Mouse (Mus musculus) urinary bladder, postnatal 14 days (tissue): ENCODE data around the gene Hip1.

Experiments used
- DNase-seq: peaks from one replicate; pipeline ENCODE4 v3.0.0; 2021; ENCODE audit warnings: low spot score

Gene Hip1

DNA sequence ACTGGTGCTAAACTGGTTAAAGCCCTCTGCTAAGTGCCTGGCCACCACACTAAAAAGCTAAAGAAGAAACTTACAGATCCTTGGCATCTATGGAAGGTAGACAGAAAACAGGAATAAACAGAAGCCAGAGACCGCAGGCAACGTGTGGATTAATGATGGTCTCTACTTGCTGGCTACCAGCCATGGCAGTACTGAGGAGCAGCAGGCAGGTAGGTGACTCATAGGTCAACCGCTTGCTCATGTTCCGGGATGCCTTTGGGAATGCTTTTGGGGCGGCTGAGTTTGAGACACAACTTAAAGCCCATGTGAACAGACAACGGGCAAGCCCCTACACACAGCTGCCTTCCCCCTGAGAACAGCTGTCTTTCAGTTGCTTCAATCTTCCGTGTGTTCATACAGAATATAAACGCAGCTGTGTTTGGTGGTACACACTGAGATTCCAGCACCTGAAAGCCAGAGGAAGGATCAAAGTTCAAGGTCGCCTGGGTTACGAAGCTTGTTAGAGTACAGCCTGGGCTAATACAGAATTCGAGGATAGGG is 13.5 kb downstream of the Hip1 start:
- no peak for DNase-seq

DNA sequence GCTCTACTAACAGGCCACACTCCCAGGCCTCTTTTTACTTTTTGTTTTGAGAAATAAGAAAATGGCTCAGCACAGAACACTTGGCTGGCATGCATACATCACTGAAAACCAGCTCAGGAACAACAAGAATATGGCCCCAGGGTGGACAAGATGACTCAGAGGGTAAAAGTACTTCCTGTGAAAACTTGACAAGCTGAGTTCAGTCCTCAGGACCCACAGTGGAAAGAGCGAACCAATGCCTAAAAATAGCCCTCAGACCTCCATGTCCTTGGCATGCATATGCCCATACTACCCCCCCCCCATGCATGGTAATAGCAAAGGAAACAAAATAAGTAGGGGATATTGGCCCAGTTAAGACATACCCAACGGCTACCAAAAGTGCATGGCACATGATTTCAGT is 15.0 kb downstream of the Hip1 start:
- DNase-seq: no peak

DNA sequence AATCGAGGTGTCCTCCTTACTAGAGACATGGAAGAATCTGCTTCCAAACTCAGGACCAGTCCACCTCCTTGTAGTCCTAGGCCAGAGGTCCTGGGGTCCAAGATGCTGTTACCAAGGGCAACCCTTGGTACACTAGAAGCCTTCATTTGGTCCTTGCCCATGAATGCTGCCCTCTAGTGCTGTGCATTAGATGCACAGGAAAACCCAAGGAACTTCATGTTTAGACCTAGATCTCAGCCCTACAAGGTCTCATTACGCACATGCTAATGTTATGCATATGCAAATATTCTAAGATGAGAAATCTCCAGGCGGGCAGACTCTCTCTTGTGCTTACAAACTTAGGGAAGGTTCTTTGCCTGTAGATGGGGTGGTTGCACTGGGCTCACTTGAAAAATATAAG is 15.6 kb downstream of the Hip1 start:
- no peak for DNase-seq

DNA sequence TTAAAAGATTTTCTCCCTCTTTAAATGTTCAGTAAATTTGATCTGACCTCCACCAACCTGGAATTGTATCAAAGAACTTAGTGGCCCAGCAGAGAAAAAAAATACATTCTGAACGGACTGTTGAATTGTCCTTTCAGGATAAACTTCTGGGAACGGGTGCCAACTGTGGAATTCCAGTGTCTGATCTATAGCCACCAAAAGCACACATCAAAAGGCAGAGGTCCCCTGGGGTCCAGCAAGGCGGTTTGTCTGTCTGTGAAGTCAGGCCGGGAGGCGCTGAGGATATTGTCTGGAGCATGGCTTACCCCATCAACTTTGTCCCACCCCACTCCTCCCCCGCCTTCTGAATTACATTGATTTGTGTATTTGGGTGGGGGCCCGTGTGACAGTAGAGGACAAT is 16.9 kb downstream of the Hip1 start:
- no peak for DNase-seq

DNA sequence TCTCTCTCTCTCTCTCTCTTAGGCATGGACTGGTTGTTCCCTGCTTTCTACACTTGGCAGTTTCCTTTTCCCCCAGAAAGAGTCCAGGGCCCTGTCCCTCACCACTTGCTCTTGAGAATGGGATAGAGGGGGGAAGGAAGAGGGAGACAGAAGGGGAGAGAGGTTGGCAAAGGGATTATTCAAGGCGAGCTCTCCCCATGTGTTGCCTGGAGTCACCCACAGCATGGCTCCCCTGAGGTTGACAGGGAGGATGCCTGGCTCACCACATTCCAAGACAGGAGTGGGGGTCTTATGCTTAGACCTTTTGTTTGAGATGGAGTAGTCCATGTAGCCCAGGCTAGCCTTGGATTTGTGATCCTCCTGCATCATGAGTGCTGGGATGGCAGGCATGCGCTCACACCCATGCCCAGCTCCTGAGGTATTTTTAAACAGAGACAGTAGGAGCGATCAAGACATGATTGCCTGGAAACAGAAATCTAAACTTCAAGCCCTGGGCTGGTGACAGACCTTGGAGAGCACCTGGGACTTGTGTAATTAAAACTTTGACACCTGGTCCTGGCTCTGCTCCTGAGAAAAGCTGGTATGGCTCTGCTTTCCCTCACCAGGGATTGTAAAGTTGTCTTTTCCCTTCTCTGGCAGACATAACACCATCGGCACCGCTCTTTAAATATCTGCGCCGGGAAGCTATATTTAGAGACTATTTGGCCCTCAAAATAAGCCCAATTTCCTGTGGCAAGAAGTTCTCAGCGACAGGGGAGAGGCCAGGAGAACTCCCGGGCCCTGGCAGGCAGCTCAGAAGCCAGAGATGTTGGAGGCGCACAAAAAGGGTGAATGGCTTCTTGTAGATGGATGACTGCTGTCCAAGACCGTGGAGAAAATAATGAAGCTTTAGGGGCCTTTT is 20.0 kb downstream of the Hip1 start:
- no peak for DNase-seq

DNA sequence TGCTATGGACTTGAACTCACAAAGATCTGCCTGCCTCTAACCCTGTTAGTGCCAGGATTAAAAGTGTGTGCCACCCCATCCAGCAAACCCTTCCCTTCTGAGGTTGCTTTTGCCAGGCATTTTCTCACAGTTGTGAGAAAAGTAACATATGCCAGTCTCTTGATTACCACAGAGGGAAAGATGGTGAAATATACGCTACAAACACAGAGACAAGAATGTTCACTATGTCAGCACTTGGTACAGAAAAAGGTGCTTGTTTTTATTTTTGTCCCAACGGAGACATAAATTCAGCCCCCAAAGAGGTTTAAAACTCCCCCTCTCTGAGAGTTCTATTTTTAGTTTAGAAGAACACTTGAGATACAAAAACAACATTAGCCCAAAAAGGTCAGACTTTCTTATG is 20.8 kb downstream of the Hip1 start:
- DNase-seq: no peak

DNA sequence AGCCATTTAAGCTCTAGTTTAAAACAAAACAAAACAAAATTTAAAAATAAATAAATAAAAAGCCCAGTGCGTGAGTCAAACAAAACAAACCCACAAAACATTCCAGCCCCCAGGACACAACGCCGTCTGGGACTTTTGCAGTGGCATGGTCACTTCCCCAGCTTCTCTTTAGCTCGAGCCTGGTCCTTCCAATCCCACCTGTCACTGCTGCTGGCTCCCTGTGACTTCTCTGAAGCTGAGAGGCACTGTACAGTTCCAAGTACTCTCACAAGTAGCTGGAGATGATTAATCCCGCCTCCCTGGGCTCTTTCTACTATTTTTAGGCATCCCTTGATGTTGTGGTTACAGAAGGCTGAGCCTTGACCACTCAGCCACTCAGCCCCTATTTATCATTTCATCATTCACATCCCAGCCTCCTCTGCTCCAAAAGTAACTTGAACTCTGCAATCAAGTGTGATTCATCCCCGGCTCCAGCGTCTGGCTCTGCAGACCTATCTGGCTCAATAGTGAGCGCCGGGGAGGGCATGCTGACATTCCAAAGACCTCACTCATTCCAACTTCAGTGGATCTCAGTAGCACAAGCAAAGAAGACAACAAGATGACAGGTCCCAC is 22.7 kb downstream of the Hip1 start:
- DNase-seq: peak; percentile 57

DNA sequence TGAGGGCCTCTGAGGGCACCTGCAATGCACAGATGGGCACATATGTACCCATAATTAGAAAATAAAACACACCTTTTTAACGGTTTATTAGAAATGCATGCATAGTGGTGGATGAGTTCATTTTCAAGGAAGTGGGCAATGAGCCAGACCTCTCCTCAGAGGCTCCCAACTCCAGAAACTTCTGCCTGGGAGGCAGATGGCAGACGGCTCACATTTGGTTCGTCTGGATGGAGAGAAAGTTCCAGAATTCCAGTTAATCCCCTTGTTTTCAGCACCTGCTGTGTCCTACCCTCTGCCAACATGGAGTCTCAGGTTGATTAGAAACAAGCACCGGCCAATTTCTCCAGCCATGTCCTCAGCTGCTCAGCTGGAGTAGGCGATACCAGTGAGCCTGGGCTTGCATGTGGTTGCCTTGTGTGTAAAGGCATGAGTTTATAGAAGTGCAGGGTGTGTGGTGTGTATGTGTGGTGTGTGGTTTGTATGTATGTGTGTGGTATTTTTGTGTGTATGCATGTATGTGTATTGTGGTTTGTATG is 27.5 kb downstream of the Hip1 start:
- no peak for DNase-seq

DNA sequence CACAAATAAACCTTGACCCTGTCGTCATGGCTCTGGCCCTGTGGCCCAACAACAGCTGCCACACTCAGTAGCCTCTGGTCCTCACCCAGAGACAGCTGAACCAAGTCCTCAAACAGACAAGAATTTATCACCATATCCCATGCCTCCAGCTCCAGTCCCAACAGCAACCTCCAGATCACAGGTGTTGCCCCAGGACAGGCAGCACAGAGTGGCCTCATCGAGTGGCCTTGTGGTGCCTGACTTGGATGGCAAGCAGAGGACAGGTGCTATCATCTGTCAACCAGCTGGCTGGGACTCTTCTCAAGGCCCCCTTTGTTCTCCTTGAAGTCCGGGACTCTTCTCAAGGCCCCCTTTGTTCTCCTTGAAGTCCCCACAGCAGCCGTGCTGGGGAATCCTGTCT is 31.8 kb downstream of the Hip1 start:
- DNase-seq: no peak

DNA sequence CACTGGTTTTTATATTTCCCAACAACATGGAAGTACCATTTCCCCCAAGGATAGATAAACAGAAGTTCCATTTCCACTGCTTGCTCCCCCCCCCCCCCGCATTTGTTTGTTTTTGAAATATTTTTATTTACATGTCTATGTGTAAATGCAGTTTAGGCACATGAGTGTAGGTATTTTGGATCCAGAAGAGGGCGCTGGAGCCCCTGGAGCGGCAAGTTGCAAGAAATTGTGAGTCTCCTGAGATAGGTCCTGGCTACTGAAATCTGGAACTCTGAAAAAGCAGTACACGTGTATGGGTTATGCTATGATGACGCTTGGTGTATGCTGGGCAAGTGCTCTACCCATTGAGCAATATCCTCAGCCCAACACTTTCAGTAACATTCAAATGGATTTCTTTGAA is 33.8 kb downstream of the Hip1 start:
- no peak for DNase-seq

DNA sequence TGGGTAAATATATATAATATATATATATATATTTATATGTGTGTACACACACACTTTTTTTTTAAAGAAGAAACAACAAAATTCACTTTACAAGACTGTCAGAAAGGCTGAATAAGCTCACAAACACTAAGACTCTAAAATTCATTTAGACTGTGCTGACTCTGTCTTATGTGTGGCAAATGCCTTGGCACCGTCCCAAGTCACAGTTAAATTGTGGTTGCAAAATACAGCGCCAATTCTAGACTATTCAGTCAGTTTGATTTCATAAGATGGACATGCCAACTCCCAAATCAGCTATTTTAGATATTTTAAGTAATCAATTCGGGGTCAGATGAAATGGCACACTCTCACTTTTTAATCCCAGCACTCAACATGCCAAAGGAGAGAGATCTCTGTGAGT is 36.6 kb downstream of the Hip1 start:
- no peak for DNase-seq

DNA sequence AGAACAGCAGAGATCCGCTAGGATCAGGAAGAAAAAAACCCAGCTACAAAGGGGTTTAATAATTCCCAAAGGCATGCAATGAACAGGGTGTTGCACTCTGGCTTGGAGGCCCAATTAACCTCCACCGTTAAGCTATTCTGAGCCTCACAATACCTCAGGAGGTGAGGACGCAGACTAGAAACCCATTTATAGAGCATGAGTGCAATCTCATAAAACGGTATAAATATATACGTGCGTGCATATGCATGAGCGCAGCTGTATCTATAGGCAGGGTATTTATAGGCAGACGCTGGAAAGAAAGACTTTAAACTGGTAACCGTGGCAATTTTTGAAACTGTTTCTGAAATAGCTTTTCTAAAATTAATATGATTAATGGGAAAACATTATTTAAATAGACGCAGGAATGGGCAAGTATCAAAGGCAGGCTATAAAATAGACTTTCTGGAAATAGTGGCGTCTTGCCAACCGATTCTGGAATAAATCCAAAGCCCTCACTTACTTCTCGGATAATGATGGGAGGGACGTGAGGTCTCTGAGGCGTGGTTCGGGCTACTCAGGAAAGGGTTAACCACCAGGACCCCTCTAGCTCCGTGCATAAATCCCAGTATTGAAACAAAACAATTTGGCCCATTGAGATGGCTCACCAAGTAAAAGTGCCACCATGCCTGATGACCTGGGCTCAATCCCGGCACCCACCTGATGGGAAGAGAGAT is 37.2 kb downstream of the Hip1 start:
- DNase-seq: no peak

DNA sequence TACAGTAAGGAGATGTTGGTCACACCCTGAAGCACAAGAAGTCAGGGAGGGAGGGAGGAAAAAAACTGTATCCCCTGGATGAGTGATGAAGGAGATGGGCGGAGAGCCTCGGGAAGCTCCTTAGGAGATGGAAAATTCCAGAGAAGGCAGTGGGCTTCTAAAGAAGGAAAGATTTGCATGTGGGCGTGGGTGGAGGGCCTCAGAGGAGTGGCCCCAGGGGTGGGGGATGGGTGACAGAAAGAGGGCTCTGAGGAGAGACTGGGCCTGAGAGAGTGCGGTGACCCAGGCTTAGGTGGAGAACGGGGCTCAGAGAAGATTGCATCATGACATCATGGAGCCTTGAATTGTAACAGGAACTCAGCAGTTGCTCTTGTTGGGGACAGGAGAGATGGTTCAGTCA is 39.5 kb downstream of the Hip1 start:
- no peak for DNase-seq

DNA sequence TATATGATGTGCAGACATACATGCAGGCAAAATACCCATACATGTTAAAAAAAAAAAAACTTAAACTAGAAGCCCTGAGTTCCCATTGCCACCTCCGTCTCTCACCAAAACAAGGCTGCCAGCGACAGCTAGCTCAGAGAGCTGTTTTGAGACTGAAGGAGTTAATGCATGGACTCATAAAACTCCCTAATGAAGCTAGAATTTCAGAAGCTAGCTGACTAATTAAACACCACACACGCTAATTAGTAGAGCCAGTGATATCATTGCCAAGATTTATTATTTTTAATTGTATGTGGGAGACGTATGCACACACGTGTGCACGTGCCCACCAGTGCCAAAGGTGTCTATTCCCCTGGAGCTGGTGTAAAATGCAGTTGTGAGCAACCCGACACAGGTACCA is 42.0 kb downstream of the Hip1 start:
- no peak for DNase-seq

DNA sequence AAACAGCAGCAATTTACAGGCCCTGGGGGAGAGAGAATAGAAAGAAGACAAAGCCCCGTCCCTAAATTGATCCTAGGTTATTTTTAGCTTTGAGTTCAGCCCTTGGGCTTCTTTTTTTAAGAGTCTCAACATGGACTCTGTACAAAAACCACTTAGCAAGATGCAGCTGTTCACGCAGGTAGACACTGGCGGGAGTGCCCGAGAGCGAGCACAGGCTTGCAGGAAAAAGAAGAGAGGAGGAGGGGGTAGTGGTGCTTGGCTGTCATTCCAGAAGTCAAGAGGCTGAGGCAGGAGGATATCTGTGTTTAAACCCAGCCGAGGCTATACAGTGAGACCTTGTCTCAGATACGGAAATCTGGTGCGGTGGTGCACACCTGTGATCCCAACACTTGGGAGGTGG is 42.9 kb downstream of the Hip1 start:
- no peak for DNase-seq

DNA sequence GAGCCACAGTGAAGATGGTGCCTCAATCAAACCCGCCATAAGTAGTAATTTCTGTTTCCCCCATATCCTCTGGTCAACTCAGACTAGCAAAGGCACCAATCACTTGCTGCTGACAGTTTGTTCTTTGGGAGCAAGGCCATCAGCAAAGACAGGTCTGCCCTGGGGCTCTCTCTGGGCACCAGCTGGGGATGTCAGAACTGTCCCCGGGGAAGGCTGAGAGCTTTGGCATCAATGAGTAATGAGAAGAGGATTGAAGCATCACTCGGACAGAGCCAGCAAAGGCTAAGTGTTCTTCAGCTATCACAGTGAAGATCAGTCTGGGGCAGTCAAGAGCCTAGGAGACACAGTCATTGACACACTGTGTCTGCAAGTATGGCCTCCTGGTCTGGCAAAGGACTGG is 46.0 kb downstream of the Hip1 start:
- no peak for DNase-seq

DNA sequence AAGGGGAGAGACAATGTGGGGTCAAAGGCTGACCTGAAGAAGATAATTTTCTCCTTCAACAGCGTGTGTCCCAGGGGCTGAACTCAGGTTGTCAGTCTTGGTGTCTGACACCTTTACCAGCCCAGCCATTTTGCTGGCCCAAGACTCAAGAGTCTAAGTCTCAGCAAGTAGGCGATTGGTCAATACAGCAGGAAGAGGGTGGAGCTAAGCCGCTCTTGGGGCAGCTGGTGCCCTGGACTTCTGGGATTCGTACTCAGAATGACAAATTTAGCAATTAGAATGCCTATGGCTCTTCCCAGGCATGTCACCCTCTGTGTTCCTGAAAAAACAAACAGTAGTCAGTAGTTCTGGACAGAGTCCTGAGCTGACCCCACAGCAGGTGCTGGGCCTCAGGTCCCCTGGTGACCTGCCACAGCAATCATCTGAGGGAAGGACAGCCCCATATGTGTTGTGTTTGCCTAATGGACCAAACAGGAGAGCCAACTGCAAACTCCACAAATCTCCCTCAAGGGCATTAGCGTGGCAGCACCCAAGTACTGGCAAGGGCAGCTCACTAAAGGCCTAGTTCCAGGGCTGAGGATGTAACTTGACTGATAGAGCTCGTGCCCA is 47.5 kb downstream of the Hip1 start:
- DNase-seq: no peak

DNA sequence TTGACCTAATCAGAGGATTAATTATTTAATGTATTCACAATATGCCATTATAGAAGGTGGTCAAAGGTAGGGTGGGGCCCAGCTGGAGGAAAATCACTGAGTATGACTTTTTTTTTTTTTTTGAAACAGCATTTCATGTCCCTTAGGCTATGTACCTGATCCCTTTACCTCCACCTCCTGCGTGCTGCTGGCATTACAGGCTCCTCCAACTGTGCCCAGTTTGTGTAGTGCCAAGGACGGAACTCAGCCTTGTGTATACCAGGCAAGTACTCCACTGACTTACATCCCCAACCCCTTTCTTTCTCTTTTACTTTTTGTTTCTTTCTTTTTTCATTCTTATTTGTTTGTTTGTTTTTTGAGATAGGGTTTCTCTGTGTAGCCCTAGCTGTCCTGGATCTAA is 48.4 kb downstream of the Hip1 start:
- DNase-seq: no peak

DNA sequence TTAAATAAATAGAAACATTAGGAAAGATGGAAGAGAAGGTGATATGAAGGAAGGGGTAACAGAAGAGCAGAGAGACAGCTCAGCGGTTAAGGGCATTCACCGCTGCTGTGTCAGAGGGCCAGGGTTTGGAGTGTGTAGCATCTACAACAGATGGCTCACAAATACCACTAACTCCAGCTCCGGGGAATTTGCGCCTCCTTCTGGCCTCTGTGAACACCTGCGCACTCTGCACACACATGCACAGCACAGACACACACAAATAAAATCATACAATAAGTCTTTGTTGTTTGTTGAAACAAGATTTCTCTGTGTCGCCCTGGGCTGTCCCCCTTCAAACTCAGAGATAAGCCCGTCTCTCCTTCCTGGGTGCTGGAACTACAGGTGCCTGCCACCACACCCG is 49.4 kb downstream of the Hip1 start:
- no peak for DNase-seq

DNA sequence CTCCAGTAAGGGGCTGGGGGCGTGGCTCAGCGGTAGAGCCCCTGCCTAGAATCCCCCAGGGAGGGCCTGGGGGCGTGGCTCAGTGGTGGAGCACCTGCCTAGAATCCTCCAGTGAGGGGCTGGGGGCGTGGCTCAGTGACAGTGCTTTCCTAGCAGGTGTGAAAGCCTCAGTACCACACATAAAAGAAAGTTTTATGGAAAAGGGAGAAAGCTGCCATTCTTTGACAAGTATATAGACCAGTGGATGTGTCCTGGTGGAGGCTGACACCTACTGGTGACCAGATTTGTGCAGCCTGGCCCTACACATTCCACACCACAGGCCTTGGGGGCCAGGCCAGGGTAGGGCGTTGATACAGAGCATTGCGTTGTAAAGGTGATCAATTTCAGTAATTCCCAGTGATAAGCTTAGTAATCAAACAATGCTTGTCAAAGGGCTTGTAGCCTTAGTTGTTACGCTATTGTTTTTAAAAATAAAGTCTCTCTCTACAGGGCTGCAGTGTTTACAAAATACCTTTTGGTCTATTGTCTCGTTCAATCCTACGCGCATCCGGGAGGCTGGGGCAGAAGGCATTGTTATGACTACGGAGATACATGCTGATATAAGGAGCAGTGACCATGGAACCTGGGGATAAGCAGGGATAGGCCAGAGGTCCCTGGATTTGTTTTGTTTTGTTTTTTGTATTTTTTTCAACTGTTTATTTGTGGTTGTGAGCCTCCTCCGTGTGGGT is 50.6 kb downstream of the Hip1 start:
- DNase-seq: no peak

DNA sequence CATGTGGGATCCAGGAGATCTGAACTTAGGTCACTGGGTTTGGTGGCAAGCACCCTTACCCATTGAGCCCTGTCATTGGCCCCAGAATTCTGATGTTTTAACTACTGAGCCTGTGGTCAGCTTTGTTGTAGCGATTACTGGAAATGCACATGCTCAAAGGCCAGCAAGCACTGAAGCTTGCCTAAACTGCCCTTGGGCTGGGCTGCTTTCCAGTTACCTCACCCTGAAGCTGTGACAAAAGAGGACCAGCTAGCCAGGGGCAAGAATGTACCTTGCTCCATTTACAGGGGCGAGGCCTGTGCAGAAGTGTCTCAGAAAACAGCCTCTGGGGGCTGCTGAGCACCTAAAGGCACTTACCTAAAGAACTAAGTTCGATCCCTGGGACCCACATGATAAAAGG is 51.8 kb downstream of the Hip1 start:
- DNase-seq: no peak

DNA sequence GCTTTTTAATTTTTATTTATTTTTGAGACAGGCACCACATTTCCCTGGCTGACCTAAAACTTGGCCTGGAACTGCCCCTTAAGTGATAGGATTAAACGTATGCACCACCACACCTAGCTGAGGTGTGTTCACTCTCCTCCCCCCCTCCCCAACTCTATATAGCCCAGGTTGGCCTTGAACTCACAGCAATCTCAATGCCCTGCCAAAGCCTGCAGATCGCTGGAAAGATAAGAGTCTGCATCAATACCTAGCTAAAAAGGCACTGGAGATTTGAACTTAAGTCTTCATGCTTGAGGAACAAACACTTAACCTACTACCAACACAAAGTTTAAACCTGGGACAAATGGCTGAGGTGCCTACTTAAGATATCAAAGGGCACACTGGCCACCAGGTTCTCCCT is 52.8 kb downstream of the Hip1 start:
- no peak for DNase-seq
